Comparison of ENCODE assay signal across 8 mouse cellular contexts in the genomic region with DNA sequence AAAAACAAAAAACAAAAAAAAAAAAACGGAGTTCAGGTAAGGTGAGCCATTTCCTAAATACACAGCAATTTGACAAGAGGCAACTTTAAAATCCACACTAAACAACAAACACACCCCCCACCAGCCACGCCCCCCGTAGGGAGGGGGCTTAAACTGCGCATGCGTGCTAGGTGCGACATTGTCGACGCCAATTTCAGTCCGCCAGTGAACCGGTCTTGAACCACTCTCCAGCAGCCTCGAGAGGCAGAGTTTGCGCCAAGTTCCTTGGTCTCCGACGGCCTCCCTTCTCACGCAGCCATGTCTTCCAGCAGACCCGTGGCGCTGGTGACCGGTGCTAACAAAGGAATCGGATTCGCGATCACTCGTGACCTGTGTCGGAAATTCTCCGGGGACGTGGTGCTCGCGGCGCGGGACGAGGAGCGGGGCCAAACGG. TPM values are rescaled to one million over a fixed set of nuclear protein-coding genes. Genes with fewer than 3 reads are reported as not detected.
DNase-seq lines count a peak whose midpoint lies in the region; ATAC-seq lines count a peak whose summit lies in the region.

No protein-coding gene starts in this region.

- H3K9me3 ChIP-seq in embryonic facial prominence, embryonic 15.5 days (replicated peaks): no peaks in the 10 kb centered on the region
- H3K9me3 ChIP-seq in heart, embryonic 10.5 days: no peaks in the 10 kb centered on the region
- no peaks in the 10 kb centered on the region for H3K9me3 ChIP-seq in kidney, embryonic 14.5 days (ENCODE audit: control insufficient read depth, low read length)

- peak overlapping the region; percentile 81 for H3K4me3 ChIP-seq in embryonic facial prominence, embryonic 15.5 days (replicated peaks)
- H3K4me3 ChIP-seq in heart, embryonic 10.5 days: peak overlapping the region; percentile 78
- H3K4me3 ChIP-seq in kidney, embryonic 14.5 days (ENCODE audit: low read length): peak overlapping the region; percentile 62

- H3K9ac ChIP-seq in embryonic facial prominence, embryonic 15.5 days: peak overlapping the region; percentile 79
- H3K9ac ChIP-seq in kidney, embryonic 14.5 days (ENCODE audit: low read depth, low read length): peak overlapping the region; percentile 74

- peak; percentile 71; the same call in 1 of the 2 replicates for ATAC-seq in embryonic facial prominence, embryonic 15.5 days (ENCODE audit: insufficient number of reproducible peaks, low FRiP score, low TSS enrichment, low read depth)
- ATAC-seq in kidney, embryonic 14.5 days (ENCODE audit: low FRiP score, low TSS enrichment): peak; percentile 28; the same call in 1 of the 2 replicates

- H3K4me1 ChIP-seq in embryonic facial prominence, embryonic 15.5 days: peaks cover 23% of the 10 kb centered on the region
- peaks cover 12% of the 10 kb centered on the region for H3K4me1 ChIP-seq in heart, embryonic 10.5 days
- H3K4me1 ChIP-seq in kidney, embryonic 14.5 days (ENCODE audit: control insufficient read depth, insufficient read depth, low read length): peaks cover 5% of the 10 kb centered on the region; the same call in 1 of the 2 replicates

- 0% methylated on average over 32 of the region's 32 CpGs for WGBS in embryonic facial prominence, embryonic 15.5 days
- under 1% methylated on average over 32 of the region's 32 CpGs for WGBS in heart, embryonic 10.5 days
- under 1% methylated on average over 32 of the region's 32 CpGs for WGBS in kidney, embryonic 14.5 days

- H3K27ac ChIP-seq in embryonic facial prominence, embryonic 15.5 days (replicated peaks): peak overlapping the region; percentile 70
- H3K27ac ChIP-seq in heart, embryonic 10.5 days: peak overlapping the region; percentile 90
- no peak overlapping the region for H3K27ac ChIP-seq in kidney, embryonic 14.5 days (ENCODE audit: low read depth, low read length)

- H3K4me2 ChIP-seq in embryonic facial prominence, embryonic 15.5 days (replicated peaks): peak overlapping the region; percentile 81
- peak overlapping the region; percentile 72 for H3K4me2 ChIP-seq in kidney, embryonic 14.5 days (replicated peaks; ENCODE audit: low read depth, low read length)

- H3K36me3 ChIP-seq in embryonic facial prominence, embryonic 15.5 days: peaks cover 18% of the 10 kb centered on the region; the same call in 1 of the 2 replicates
- peaks cover 11% of the 10 kb centered on the region; the same call in 1 of the 2 replicates for H3K36me3 ChIP-seq in heart, embryonic 10.5 days
- H3K36me3 ChIP-seq in kidney, embryonic 14.5 days (ENCODE audit: control insufficient read depth, insufficient read depth, low read length): peaks cover 15% of the 10 kb centered on the region; the same call in 1 of the 2 replicates

- DNase-seq in 3T3-L1 (ENCODE audit: low read depth, low spot score) (peak; percentile 93), liver (peak; percentile 89)
- DNase-seq in adrenal gland, postnatal 4 days (ENCODE audit: low spot score in 2 of 2): peak; percentile 57 to 72
- DNase-seq in heart, embryonic 10.5 days (ENCODE audit: low spot score): peak; percentile 93
- peak; percentile 29 to 73 for DNase-seq in monocyte, adult 2 months (ENCODE audit: low read depth in 1 of 2, low spot score in 2 of 2)
- DNase-seq in spleen, postnatal 14 days (ENCODE audit: low spot score in 2 of 2): peak; percentile 73 to 84

- H3K27me3 ChIP-seq in embryonic facial prominence, embryonic 15.5 days: no peaks in the 10 kb centered on the region
- no peaks in the 10 kb centered on the region for H3K27me3 ChIP-seq in heart, embryonic 10.5 days (ENCODE audit: insufficient read depth, poor library complexity, severe bottlenecking)
- no peaks in the 10 kb centered on the region for H3K27me3 ChIP-seq in kidney, embryonic 14.5 days (ENCODE audit: control insufficient read depth, insufficient read depth, low read length)

RNA-seq across cellular contexts. Expression of a gene that starts 2.0 kb away (rescaled TPM):
- 10 to 100 TPM; 69.3 to 79.6 TPM for total RNA-seq in adrenal gland, postnatal 4 days (2021)
- 92.8 and 96.6 TPM in 2 replicates for polyA plus RNA-seq in embryonic facial prominence, embryonic 15.5 days (2015; fragmentation: Nextera tagmentation; extraction: Ambion mirVana)
- polyA plus RNA-seq in heart, embryonic 10.5 days (2016; fragmentation: Nextera tagmentation; extraction: Ambion mirVana): 51.5 and 71.7 TPM in 2 replicates
- 96.0 and 104 TPM in 2 replicates for polyA plus RNA-seq in kidney, embryonic 14.5 days (2014; fragmentation: Nextera tagmentation; extraction: Ambion mirVana)

RNA-seq across cellular contexts. Expression of a gene that starts 3.8 kb away (rescaled TPM):
- total RNA-seq in adrenal gland, postnatal 4 days (2021): 10 to 100 TPM; 11.0 to 11.1 TPM
- 12.3 and 17.0 TPM in 2 replicates for polyA plus RNA-seq in embryonic facial prominence, embryonic 15.5 days (2015; fragmentation: Nextera tagmentation; extraction: Ambion mirVana)
- 8.1 and 12.1 TPM in 2 replicates for polyA plus RNA-seq in heart, embryonic 10.5 days (2016; fragmentation: Nextera tagmentation; extraction: Ambion mirVana)
- polyA plus RNA-seq in kidney, embryonic 14.5 days (2014; fragmentation: Nextera tagmentation; extraction: Ambion mirVana): 12.4 and 13.9 TPM in 2 replicates

RNA-seq across cellular contexts. Expression of a gene that starts 20.2 kb away (rescaled TPM):
- total RNA-seq in adrenal gland, postnatal 4 days (2021): 1 to 10 TPM; 2.9 to 4.6 TPM
- polyA plus RNA-seq in embryonic facial prominence, embryonic 15.5 days (2015; fragmentation: Nextera tagmentation; extraction: Ambion mirVana): not detected in 2 replicates
- polyA plus RNA-seq in heart, embryonic 10.5 days (2016; fragmentation: Nextera tagmentation; extraction: Ambion mirVana): not detected in 2 replicates
- not detected in 2 replicates for polyA plus RNA-seq in kidney, embryonic 14.5 days (2014; fragmentation: Nextera tagmentation; extraction: Ambion mirVana)
